Mouse (Mus musculus) neural tube, embryonic 13.5 days (tissue): ENCODE measurements around the gene Glra1. TPM values are rescaled to one million over a fixed set of nuclear protein-coding genes. Genes with fewer than 3 reads are reported as not detected.
"Not testable (repeated sequence)": the region's sequence is repeated elsewhere in the genome, so short reads cannot be mapped to it uniquely, and the experiment has no call there.

Experiments
- ATAC-seq: fragments of 200-750 bp; cut with Nextera tagmentation; 2 replicates; pipeline ENCODE4 v1.8.0; 2017; ENCODE audit warnings: low read depth, mild to moderate bottlenecking, moderate TSS enrichment, moderate library complexity
- H3K27ac ChIP-seq: fragments of 300-500 bp; sonication (generic); replicated peaks from 2 replicates; pipeline ENCODE4 v1.5.1; 2015; ENCODE audit warnings: moderate library complexity, mild to moderate bottlenecking, inconsistent platforms
- H3K27me3 ChIP-seq: fragments of 300-500 bp; sonication (generic); 2 replicates; pipeline ENCODE4 v1.6.1; 2015; ENCODE audit warnings: mild to moderate bottlenecking, inconsistent platforms
- H3K36me3 ChIP-seq: fragments of 300-500 bp; sonication (generic); 2 replicates; pipeline ENCODE4 v1.6.1; 2015; ENCODE audit warnings: mild to moderate bottlenecking, inconsistent platforms
- H3K4me1 ChIP-seq: fragments of 300-500 bp; sonication (generic); replicated peaks from 2 replicates; pipeline ENCODE4 v1.6.1; 2015; ENCODE audit warnings: inconsistent platforms
- H3K4me2 ChIP-seq: fragments of 300-500 bp; sonication (generic); 2 replicates; pipeline ENCODE4 v1.6.1; 2015; ENCODE audit warnings: inconsistent platforms, mild to moderate bottlenecking, moderate library complexity
- H3K4me3 ChIP-seq: fragments of 300-500 bp; sonication (generic); 2 replicates; pipeline ENCODE4 v1.5.1; 2015; ENCODE audit warnings: mild to moderate bottlenecking, inconsistent platforms
- H3K9ac ChIP-seq: fragments of 300-500 bp; sonication (generic); 2 replicates; pipeline ENCODE4 v1.6.1; 2015; ENCODE audit warnings: moderate library complexity, mild to moderate bottlenecking, inconsistent platforms
- H3K9me3 ChIP-seq: fragments of 300-500 bp; sonication (generic); 2 replicates; pipeline ENCODE4 v1.6.1; 2016; ENCODE audit warnings: inconsistent platforms
- WGBS: fragments of 180-500 bp; shearing (Covaris S2); methylation state at CpG from one replicate; pipeline ENCODE4 v1.1.7; 2015; 5-methylcytosine and 5-hydroxymethylcytosine counted together
- polyA plus RNA-seq: library from polyadenylated mRNA; unstranded; fragments of >200 nt; fragmentation: Nextera tagmentation; extraction: Ambion mirVana; gene quantifications from 2 replicates; pipeline ENCODE4 v1.2.1, GENCODE M21; 2015

Glra1 gene
- 2.7 and 3.1 TPM in 2 replicates for polyA plus RNA-seq

DNA sequence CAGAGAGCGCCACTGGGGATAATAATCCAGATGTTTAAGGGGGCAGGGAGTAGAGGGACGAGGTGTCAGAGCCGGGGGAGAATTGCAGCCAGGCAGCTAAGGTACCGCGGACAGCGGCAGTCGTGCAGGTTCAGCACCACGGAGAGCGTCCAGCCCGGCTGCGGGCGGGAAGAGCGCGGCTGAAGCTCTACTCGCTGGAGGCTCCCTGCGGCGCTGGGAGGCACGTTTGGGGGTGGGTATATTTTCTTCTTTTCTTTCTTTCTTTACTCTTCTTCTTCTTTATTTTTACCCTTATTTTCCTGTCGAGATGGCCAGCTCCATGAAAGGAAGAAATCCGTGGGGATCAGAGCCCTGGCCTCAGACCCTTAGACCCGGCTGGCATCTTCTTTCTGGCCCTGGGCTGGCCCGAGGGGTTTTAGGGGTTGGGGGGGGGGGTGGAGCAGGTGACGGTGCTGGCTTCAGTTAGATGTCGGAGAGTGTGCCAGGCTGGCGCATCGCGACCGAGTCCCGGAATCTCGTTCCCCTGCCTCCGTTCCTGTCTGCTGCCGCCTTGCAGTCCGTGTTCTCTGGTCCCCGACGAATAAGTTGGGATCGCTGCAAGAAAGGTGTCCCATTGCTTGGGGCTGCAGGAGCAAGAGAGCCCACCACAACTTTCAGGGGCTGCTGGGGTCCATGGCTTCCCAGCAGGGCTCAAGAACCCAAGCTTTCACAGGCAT lies at the start of gene Glra1:
Gene Glra1 (minus strand): TSS at position 391 of the 716 bp plus-strand sequence.
- Histone ChIP-seq H3K27ac (peak within 1 kb of the TSS; percentile 86), H3K4me3 (peak within 1 kb of the TSS; percentile 71), H3K4me2 (peak within 1 kb of the TSS; percentile 69), H3K9ac (peak within 1 kb of the TSS; percentile 87), H3K4me1 (peaks cover 50% of the 10 kb centered on the region), H3K9me3 (no peaks in the 10 kb centered on the region), H3K27me3 (no peaks in the 10 kb centered on the region), H3K36me3 (no peaks in the 10 kb centered on the region)
- ATAC-seq, result peak; percentile 75
- WGBS, result under 1% methylated on average over 36 of the region's 36 CpGs

GRCm38 (mm10) chr11:55636961-55637360 lies 29.0 kb upstream of the Glra1 start:
- Histone ChIP-seq H3K4me3 (no peak overlapping the region), H3K9me3 (peaks cover 4% of the 10 kb centered on the region; the same call in 1 of the 2 replicates), H3K27me3 (no peaks in the 10 kb centered on the region), H3K9ac (no peak overlapping the region), H3K4me2 (no peak overlapping the region), H3K4me1 (peaks cover 15% of the 10 kb centered on the region), H3K36me3 (no peaks in the 10 kb centered on the region), H3K27ac (no peak overlapping the region; the same call in 1 of the 2 replicates)
- 29% methylated on average over 4 of the region's 4 CpGs for WGBS
- ATAC-seq, result 0 out of 2 replicates have a peak, but pooled peaks have one; percentile 50

GRCm38 (mm10) chr11:55633901-55634300 lies 25.9 kb upstream of the Glra1 start:
- no peak overlapping the region for H3K9ac ChIP-seq
- no peak overlapping the region for H3K27ac ChIP-seq
- H3K4me3 ChIP-seq, result no peak overlapping the region
- H3K27me3 ChIP-seq, result no peaks in the 10 kb centered on the region
- no peaks in the 10 kb centered on the region for H3K36me3 ChIP-seq
- ATAC-seq, result 0 out of 2 replicates have a peak, but pooled peaks have one; percentile 50
- peaks cover 4% of the 10 kb centered on the region; the same call in 1 of the 2 replicates for H3K9me3 ChIP-seq
- no peak overlapping the region for H3K4me2 ChIP-seq
- H3K4me1 ChIP-seq, result peaks cover 15% of the 10 kb centered on the region

DNA sequence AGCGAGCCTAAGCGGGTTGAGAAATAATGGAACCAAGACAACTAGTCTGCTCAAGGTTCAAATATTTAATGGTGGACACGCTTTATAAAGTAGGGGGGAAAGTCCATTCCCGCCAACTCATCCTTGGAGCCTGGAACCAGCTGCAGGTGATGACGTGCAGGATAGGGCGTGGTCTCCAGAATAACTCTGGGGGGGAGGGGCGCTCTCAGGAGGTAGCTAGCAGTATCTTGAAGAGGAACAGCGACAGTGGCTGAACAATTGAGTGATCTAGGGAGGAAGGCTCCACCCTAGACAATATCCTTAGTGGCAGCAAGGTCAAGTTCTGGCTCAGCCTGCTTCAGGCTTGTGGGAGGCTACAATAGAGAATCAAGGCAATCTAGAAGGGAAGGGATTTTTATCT lies 6.6 kb upstream of the Glra1 start:
- not testable (repeated sequence) for ATAC-seq, H3K27me3 ChIP-seq, H3K4me3 ChIP-seq, H3K9me3 ChIP-seq, H3K36me3 ChIP-seq, H3K9ac ChIP-seq, H3K4me2 ChIP-seq, H3K4me1 ChIP-seq, H3K27ac ChIP-seq
- WGBS, result 76% methylated on average over 8 of the region's 8 CpGs

DNA sequence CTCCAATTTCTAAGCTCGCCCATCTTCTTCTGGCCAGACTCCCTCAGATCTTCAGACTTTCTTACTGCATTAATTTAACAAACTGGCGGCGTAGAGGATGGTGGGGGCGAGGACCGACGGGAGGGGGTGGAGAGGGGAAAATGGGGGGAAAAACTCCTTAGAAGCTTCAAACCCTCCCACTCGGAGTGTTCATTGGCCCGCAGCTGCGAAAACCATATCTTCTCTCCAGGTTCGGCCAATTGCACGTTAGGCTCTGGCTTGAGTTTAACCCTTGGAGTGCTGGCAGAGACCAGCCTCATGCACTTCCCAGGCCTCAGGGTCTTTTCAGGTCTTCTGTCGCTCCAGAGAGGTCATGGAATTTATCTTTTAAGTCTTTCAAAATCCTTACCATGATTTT lies 524 bp upstream of the Glra1 start:
- peaks cover 44% of the 10 kb centered on the region for H3K4me1 ChIP-seq
- peak overlapping the region; percentile 87 for H3K9ac ChIP-seq
- H3K27me3 ChIP-seq, result no peaks in the 10 kb centered on the region
- peak overlapping the region; percentile 71 for H3K4me3 ChIP-seq
- no peaks in the 10 kb centered on the region for H3K36me3 ChIP-seq
- ATAC-seq, result peak; percentile 38
- H3K27ac ChIP-seq, result peak overlapping the region; percentile 86
- H3K9me3 ChIP-seq, result no peaks in the 10 kb centered on the region
- H3K4me2 ChIP-seq, result peak overlapping the region; percentile 69
- 1% methylated on average over 12 of the region's 12 CpGs for WGBS

DNA sequence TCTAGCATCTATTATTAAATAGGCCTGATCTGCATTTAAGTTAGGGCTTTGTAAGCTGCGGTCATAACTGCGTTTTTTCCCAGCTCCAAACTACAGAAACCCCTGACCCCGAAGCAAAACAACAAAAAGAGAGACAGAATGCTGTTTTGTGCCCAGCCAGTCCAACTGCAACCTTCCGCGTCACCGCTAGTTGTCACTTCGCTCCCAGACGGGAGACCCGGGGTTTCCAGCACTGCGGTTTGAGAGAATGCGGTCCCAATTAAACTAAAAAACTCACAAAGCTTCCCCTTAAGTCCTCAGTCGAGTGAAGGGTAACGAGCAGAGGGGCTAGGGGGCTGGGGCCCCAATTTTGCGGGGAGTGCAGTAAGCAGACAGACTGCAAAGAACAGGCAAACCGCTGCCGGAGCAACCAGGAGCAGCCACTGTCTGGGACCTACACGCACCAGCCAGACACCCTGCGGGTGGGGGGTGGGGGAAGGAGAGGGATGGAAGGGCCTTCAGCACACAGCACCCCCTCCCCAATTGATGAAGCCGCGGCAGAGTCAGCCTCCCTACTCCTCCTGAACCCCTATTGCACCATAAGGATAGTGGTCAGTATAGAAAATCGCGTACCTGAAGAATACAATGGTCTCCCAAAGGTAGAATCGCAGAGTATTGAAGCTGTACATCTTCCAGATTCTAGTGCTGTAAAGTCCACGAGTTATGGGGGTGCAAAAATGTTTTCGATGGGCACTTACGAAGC lies 761 bp downstream of the Glra1 start:
- H3K27ac ChIP-seq, result peak overlapping the region; percentile 86

DNA sequence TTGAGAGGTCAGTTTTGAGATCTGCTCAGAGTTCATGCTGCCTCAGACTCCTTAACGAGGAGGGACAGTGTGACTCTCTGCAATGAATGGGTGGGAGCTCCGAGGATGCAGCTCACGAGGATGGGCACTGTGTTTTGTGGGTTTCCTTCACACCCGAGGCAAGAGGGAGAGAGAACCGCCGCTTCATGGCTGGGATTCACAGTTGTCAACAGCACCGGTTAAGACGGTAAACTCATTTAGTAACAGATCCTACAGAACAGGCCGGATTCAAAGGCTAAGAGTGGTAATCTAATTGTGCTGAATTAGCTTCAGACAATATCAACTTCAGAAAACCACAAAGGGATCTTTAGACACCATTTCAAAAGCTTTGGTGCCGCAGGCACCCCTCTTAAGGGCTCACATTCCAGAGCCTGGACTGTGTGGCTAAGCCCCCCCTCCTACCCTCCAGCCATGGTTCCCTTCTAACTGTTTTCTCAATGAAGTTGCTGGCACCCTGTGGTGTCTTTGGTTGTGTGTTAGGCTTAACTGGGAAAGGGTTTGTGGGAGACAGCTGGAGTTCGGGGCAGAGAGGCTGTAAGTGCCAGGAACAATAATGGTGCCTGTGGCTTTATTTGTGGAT lies 6.4 kb downstream of the Glra1 start:
- H3K9ac ChIP-seq, result peak overlapping the region; percentile 48; the same call in 1 of the 2 replicates
- peak overlapping the region; percentile 21 for H3K4me3 ChIP-seq
- WGBS, result 3% methylated on average over 11 of the region's 11 CpGs
- 0 out of 2 replicates have a peak, but pooled peaks cover 4% of the 10 kb centered on the region for H3K36me3 ChIP-seq
- H3K9me3 ChIP-seq, result no peaks in the 10 kb centered on the region
- ATAC-seq, result peak; percentile 78
- H3K4me2 ChIP-seq, result peak overlapping the region; percentile 69
- peak overlapping the region; percentile 70 for H3K27ac ChIP-seq
- H3K27me3 ChIP-seq, result no peaks in the 10 kb centered on the region
- H3K4me1 ChIP-seq, result peaks cover 67% of the 10 kb centered on the region

More for the DNA sequence above, 761 bp downstream of the Glra1 start:
- ATAC-seq, result peak; percentile 79
- Histone ChIP-seq H3K36me3 (no peaks in the 10 kb centered on the region), H3K9me3 (no peaks in the 10 kb centered on the region), H3K4me3 (peak overlapping the region; percentile 71), H3K9ac (peak overlapping the region; percentile 87), H3K27me3 (no peaks in the 10 kb centered on the region), H3K4me1 (peaks cover 57% of the 10 kb centered on the region), H3K4me2 (peak overlapping the region; percentile 69)
- 2% methylated on average over 25 of the region's 26 CpGs for WGBS

GRCm38 (mm10) chr11:55595726-55596125 lies 12.3 kb downstream of the Glra1 start:
- no peak overlapping the region for H3K9ac ChIP-seq
- WGBS, result 90% methylated on average over 1 of the region's 1 CpGs
- no peak for ATAC-seq

GRCm38 (mm10) chr11:55594411-55594810 lies 13.6 kb downstream of the Glra1 start:
- no peak overlapping the region for H3K4me2 ChIP-seq
- H3K36me3 ChIP-seq, result peaks cover 9% of the 10 kb centered on the region; the same call in 1 of the 2 replicates
- H3K27ac ChIP-seq, result no peak overlapping the region
- no peaks in the 10 kb centered on the region for H3K9me3 ChIP-seq
- whole genome bisulfite sequencing, result 80% methylated on average over 3 of the region's 3 CpGs
- H3K4me3 ChIP-seq, result no peak overlapping the region
- H3K9ac ChIP-seq, result no peak overlapping the region
- no peaks in the 10 kb centered on the region for H3K27me3 ChIP-seq
- no peak for ATAC-seq
- peaks cover 9% of the 10 kb centered on the region for H3K4me1 ChIP-seq

More at GRCm38 (mm10) chr11:55595726-55596125, 12.3 kb downstream of the Glra1 start:
- H3K27me3 ChIP-seq, result no peaks in the 10 kb centered on the region
- no peak overlapping the region for H3K27ac ChIP-seq
- no peak overlapping the region for H3K4me2 ChIP-seq
- H3K36me3 ChIP-seq, result peaks cover 9% of the 10 kb centered on the region; the same call in 1 of the 2 replicates
- H3K4me1 ChIP-seq, result peaks cover 11% of the 10 kb centered on the region
- H3K4me3 ChIP-seq, result no peak overlapping the region
- H3K9me3 ChIP-seq, result no peaks in the 10 kb centered on the region

GRCm38 (mm10) chr11:55591194-55591593 lies 16.8 kb downstream of the Glra1 start:
- H3K27me3 ChIP-seq, result no peaks in the 10 kb centered on the region
- peaks cover 5% of the 10 kb centered on the region; the same call in 1 of the 2 replicates for H3K36me3 ChIP-seq
- no peak overlapping the region for H3K4me2 ChIP-seq
- no peak overlapping the region for H3K27ac ChIP-seq
- peaks cover 25% of the 10 kb centered on the region for H3K4me1 ChIP-seq
- no peaks in the 10 kb centered on the region for H3K9me3 ChIP-seq
- no peak overlapping the region for H3K9ac ChIP-seq
- no peak for ATAC-seq
- 66% methylated on average over 2 of the region's 2 CpGs for WGBS
- no peak overlapping the region for H3K4me3 ChIP-seq

- peak; percentile 54 for ATAC-seq
- WGBS, result 66% methylated on average over 9 of the region's 9 CpGs
- Histone ChIP-seq H3K4me3 (no peak overlapping the region), H3K36me3 (no peaks in the 10 kb centered on the region), H3K9me3 (no peaks in the 10 kb centered on the region), H3K9ac (no peak overlapping the region), H3K4me2 (no peak overlapping the region), H3K4me1 (peaks cover 26% of the 10 kb centered on the region), H3K27me3 (no peaks in the 10 kb centered on the region), H3K27ac (peak overlapping the region; percentile 64)
These were observed 18.4 kb downstream of the Glra1 start for GRCm38 (mm10) chr11:55589376-55590167.
